Mouse (Mus musculus): Measurements from ENCODE around the gene Vmn1r56. TPM values are rescaled to one million over a fixed set of nuclear protein-coding genes. Genes with fewer than 3 reads are reported as not detected.
"Not testable (repeated sequence)": the region's sequence is repeated elsewhere in the genome, so short reads cannot be mapped to it uniquely, and the experiment has no call there.

Gene Vmn1r56
- polyA plus RNA-seq (2014; fragmentation: Nextera tagmentation; extraction: Ambion mirVana), result not detected in 2 replicates

- H3K36me3 ChIP-seq (ENCODE audit: control insufficient read depth, insufficient read depth, low read length); H3K27me3 ChIP-seq (ENCODE audit: control insufficient read depth, insufficient read depth, low read length); H3K9ac ChIP-seq (ENCODE audit: low read depth, low read length); H3K4me3 ChIP-seq (ENCODE audit: low read length); ATAC-seq (ENCODE audit: low FRiP score, low TSS enrichment); H3K4me1 ChIP-seq (ENCODE audit: control insufficient read depth, insufficient read depth, low read length); H3K27ac ChIP-seq (ENCODE audit: low read depth, low read length); H3K9me3 ChIP-seq (ENCODE audit: control insufficient read depth, low read length); H3K4me2 ChIP-seq (replicated peaks; ENCODE audit: low read depth, low read length): not testable (repeated sequence)
Measured at GRCm38 (mm10) chr7:5196647-5197046, at the start of gene Vmn1r56. TSS of gene Vmn1r56 (minus strand) at chr7:5196747.

GRCm38 (mm10) chr7:5218193-5218592, 21.6 kb upstream of the Vmn1r56 start, which contains the start of gene Vmn1r57:
TSS of gene Vmn1r57 (plus strand) at chr7:5218493.
- not testable (repeated sequence) for H3K36me3 ChIP-seq (ENCODE audit: control insufficient read depth, insufficient read depth, low read length); ATAC-seq (ENCODE audit: low FRiP score, low TSS enrichment); H3K4me1 ChIP-seq (ENCODE audit: control insufficient read depth, insufficient read depth, low read length); H3K27me3 ChIP-seq (ENCODE audit: control insufficient read depth, insufficient read depth, low read length); H3K4me2 ChIP-seq (replicated peaks; ENCODE audit: low read depth, low read length); H3K4me3 ChIP-seq (ENCODE audit: low read length); H3K9ac ChIP-seq (ENCODE audit: low read depth, low read length); H3K9me3 ChIP-seq (ENCODE audit: control insufficient read depth, low read length); H3K27ac ChIP-seq (ENCODE audit: low read depth, low read length)
- 71% methylated on average over 1 of the region's 1 CpGs for WGBS

DNA sequence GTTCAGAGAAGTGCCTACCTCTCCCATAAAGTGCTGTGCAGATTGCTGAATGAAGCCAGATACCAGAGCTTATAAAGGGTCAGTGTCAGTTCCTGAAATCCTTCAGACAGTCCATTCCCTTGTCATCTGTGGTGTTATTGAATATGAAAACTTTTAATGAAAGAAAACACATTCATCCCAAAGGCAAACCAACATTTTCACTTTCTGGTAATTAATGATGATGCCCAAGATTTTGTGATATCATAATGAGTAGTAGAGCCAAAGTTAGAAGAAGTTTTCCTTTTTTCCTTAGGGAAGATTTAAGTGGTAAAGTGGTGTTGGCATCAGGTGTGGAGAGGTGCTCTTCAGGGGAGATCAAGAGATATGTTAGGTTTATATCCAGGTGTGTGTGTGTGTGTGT, 47.0 kb downstream of the Vmn1r56 start, which contains the start of gene Vmn1r55:
Gene Vmn1r55 (minus strand): TSS at position 101 of the 400 bp plus-strand sequence.
- not testable (repeated sequence) for ATAC-seq (ENCODE audit: low FRiP score, low TSS enrichment); H3K4me1 ChIP-seq (ENCODE audit: control insufficient read depth, insufficient read depth, low read length); H3K27me3 ChIP-seq (ENCODE audit: control insufficient read depth, insufficient read depth, low read length); H3K4me3 ChIP-seq (ENCODE audit: low read length); H3K27ac ChIP-seq (ENCODE audit: low read depth, low read length); H3K9ac ChIP-seq (ENCODE audit: low read depth, low read length); H3K4me2 ChIP-seq (replicated peaks; ENCODE audit: low read depth, low read length); H3K9me3 ChIP-seq (ENCODE audit: control insufficient read depth, low read length); H3K36me3 ChIP-seq (ENCODE audit: control insufficient read depth, insufficient read depth, low read length)

Other genes with a start within 250 kb of the Vmn1r56 start
- 0.43 TPM in 1 of 2 replicates, not detected in the other for gene Sbk2, start 232.3 kb downstream of the Vmn1r56 start, polyA plus RNA-seq (2014; fragmentation: Nextera tagmentation; extraction: Ambion mirVana)
- gene Sbk3, start 225.6 kb downstream of the Vmn1r56 start, polyA plus RNA-seq (2014; fragmentation: Nextera tagmentation; extraction: Ambion mirVana), result 0.06 TPM in 1 of 2 replicates, not detected in the other
- 36.6 and 41.6 TPM in 2 replicates for gene Zfp579, start 200.6 kb downstream of the Vmn1r56 start, polyA plus RNA-seq (2014; fragmentation: Nextera tagmentation; extraction: Ambion mirVana)
- 11.7 and 12.3 TPM in 2 replicates for gene Zfp524, start 182.3 kb downstream of the Vmn1r56 start, polyA plus RNA-seq (2014; fragmentation: Nextera tagmentation; extraction: Ambion mirVana)
- 46.5 and 48.6 TPM in 2 replicates for gene Fiz1, start 182.1 kb downstream of the Vmn1r56 start, polyA plus RNA-seq (2014; fragmentation: Nextera tagmentation; extraction: Ambion mirVana)
- gene Gm44973, start 181.3 kb downstream of the Vmn1r56 start, polyA plus RNA-seq (2014; fragmentation: Nextera tagmentation; extraction: Ambion mirVana), result 1.1 and 3.4 TPM in 2 replicates
- gene Zfp865, start 176.4 kb downstream of the Vmn1r56 start, polyA plus RNA-seq (2014; fragmentation: Nextera tagmentation; extraction: Ambion mirVana), result 9.9 and 10.0 TPM in 2 replicates
- 23.2 and 25.5 TPM in 2 replicates for gene Ccdc106, start 176.2 kb downstream of the Vmn1r56 start, polyA plus RNA-seq (2014; fragmentation: Nextera tagmentation; extraction: Ambion mirVana)
- gene 4632433K11Rik, start 162.6 kb downstream of the Vmn1r56 start, polyA plus RNA-seq (2014; fragmentation: Nextera tagmentation; extraction: Ambion mirVana), result not detected in 2 replicates
- gene Zfp784, start 158.3 kb downstream of the Vmn1r56 start, polyA plus RNA-seq (2014; fragmentation: Nextera tagmentation; extraction: Ambion mirVana), result 3.8 and 5.0 TPM in 2 replicates
- gene Zfp580, start 145.2 kb downstream of the Vmn1r56 start, polyA plus RNA-seq (2014; fragmentation: Nextera tagmentation; extraction: Ambion mirVana), result 43.6 and 56.2 TPM in 2 replicates
- gene U2af2, start 134.6 kb downstream of the Vmn1r56 start, polyA plus RNA-seq (2014; fragmentation: Nextera tagmentation; extraction: Ambion mirVana), result 120 and 148 TPM in 2 replicates
- gene Epn1, start 116.5 kb downstream of the Vmn1r56 start, polyA plus RNA-seq (2014; fragmentation: Nextera tagmentation; extraction: Ambion mirVana), result 53.2 and 63.8 TPM in 2 replicates
- not detected in 2 replicates for gene Rfpl4, start 79.8 kb downstream of the Vmn1r56 start, polyA plus RNA-seq (2014; fragmentation: Nextera tagmentation; extraction: Ambion mirVana)
- 0.28 and 0.43 TPM in 2 replicates for gene Rasl2-9, start 70.8 kb downstream of the Vmn1r56 start, polyA plus RNA-seq (2014; fragmentation: Nextera tagmentation; extraction: Ambion mirVana)
- gene Vmn1r55, start 47.1 kb downstream of the Vmn1r56 start, polyA plus RNA-seq (2014; fragmentation: Nextera tagmentation; extraction: Ambion mirVana), result not detected in 2 replicates
- not detected in 2 replicates for gene Vmn1r57, start 21.7 kb upstream of the Vmn1r56 start, polyA plus RNA-seq (2014; fragmentation: Nextera tagmentation; extraction: Ambion mirVana)
- gene Gm5065, start 153.8 kb upstream of the Vmn1r56 start, polyA plus RNA-seq (2014; fragmentation: Nextera tagmentation; extraction: Ambion mirVana), result not detected in 2 replicates
- gene Nlrp2, start 154.3 kb upstream of the Vmn1r56 start, polyA plus RNA-seq (2014; fragmentation: Nextera tagmentation; extraction: Ambion mirVana), result not detected in 2 replicates
- not detected in 2 replicates for gene Vmn1r58, start 216.6 kb upstream of the Vmn1r56 start, polyA plus RNA-seq (2014; fragmentation: Nextera tagmentation; extraction: Ambion mirVana)

All from kidney, embryonic 14.5 days (tissue).